Mouse (Mus musculus): ENCODE measurements around the gene Disp1.
A peak's percentile ranks its signal among the peaks of the same experiment; 100 is the strongest.

The Disp1 gene

GRCm38 (mm10) chr1:183120341-183120923 is 100.9 kb downstream of the Disp1 start:
- DNase-seq: no peak

DNA sequence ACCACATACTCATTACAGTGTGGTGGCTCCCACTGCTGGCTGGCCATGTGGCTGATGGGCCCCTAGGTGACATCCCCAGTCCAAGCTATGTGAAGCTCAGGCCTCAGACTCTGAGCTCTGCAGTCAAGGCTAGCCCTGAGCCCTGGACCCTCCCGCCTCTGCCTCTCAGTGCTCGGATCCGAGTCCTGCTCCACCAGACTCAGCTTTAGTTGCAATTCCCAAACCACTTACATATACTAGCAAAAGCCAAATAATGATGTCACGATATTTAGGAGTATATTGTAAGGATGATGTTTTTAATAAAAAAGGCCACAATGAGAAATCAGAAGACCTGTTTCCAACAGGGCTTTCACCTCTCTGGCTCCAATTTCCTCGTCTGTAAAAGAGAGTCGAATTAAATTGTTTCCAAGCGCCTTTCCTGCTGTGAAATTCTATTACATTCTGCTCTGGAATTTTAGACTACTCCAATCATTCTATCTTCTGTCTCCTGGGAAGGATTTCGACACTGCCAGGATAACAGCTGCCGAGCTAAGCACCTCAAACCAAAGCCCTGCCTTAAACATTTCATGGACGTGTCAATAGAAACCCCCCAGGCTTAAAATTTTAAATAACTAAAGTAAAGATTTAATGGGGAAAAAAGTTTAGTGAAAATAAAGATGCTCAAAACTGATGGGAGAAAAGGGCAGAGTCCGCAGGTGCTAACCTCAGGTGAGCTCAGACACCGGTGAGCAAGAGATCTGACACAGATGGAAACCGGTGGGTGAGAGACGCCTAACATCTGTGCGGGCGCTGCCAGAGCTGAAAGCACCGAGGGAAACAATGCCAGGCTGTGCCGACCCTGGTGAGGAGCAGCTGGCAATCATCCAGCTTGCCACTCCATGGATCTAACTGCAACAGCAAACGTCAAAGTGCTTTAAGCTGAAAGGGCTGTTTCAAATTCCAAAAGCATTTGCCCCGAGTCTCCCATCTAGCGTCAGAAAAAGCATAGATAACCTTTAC is 103.2 kb downstream of the Disp1 start:
- DNase-seq: no peak

- no peak for DNase-seq
Measured at GRCm38 (mm10) chr1:183116946-183117826, 104.1 kb downstream of the Disp1 start.

DNA sequence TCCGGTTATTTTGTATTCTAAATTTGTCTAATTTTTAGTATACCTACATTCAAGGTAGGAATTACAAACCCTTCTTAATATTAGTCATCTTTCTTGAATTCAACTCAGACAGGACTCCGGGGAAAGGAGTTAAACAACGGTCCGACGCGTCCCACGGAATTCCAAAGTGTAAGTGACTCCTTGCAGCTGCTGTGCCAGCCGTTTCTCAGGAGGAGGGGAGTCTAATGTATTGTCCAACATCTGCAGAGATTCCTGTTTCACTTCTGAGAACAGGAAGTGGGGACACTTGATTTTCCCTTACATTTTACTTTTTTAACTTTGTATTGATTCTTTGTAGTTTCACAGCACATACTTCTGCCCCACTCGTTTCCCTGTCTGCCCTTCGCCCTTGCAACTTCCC is 104.9 kb downstream of the Disp1 start:
- DNase-seq: no peak

DNA sequence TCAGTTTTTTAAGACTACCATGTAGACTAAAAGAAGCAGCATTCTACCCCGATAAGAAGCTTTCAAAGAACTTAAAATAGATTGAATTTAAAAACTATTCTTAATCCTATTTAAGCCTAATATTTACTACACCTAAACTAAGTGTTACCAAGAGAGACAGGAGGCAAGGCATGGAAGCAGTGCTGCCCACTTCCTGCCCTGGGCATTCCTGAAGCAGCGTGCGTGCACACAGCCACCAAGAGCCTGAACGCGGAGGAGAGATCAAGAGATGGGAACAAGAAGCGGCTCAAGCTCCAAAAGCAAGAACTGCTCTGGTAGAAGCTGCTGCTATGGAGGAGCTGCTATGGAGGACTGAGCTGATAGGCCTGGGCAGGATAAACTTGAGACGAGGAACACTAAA is 106.2 kb downstream of the Disp1 start:
- DNase-seq: no peak

GRCm38 (mm10) chr1:183114554-183114953 is 106.8 kb downstream of the Disp1 start:
- no peak for DNase-seq

DNA sequence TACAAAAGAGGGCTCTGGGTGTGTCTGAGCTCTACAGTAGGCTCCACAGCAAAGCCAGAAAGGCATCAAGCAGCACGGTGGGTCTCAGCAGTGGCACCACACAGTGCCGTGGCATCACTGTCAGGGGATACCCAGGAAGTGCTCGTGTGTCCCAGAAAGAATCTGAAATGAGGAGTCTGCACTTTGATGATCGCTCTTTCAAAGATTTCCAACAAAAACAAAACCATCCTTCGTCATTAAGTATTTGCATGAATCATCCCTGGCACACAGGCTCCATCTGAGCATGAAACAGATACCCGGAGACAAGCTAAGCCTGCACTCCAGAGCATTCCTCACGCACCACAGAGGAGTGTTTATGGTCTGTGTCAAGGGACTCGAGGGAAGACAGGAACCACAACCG is 107.8 kb downstream of the Disp1 start:
- no peak for DNase-seq

DNA sequence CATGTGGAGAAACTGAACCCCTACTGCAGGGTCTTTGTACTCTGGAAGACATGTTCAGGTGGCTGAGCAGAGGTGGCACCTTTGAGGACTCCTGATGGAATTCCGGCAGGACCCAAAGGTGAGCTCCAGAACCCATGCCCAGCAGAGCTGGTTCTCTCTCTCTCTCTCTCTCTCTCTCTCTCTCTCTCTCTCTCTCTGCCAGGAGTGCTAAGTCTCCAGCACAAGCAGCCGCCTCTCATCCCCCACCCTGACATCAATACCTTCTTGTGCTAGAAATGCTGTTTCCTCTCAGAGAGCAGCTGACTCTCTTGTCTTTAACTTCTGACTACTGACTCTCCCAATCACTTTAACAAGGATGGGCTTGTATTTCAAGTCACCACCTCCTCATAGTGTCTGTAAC is 113.8 kb downstream of the Disp1 start:
- DNase-seq: no peak

DNA sequence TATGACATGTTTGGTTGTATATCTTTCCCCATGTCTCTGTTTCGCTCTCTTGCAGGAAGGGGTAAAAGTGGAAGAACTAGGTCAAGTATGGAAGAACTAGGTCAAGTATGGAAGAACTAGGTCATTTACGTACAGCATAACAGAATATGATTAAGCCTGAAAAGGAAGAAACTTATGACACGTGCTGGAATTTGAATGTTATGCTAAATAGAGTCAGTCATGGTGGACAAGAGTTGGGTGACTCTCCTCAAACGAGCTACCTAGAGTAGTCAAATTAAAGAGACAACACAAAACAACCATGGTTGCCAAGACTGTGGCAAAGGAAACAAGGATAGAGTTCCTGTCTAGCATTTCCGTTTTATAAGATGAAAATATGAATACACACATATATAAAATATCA is 116.6 kb downstream of the Disp1 start:
- DNase-seq: no peak

GRCm38 (mm10) chr1:183102775-183103174 is 118.5 kb downstream of the Disp1 start:
- no peak for DNase-seq

- DNase-seq: no peak
Measured at GRCm38 (mm10) chr1:183102153-183102552, 119.2 kb downstream of the Disp1 start.

DNA sequence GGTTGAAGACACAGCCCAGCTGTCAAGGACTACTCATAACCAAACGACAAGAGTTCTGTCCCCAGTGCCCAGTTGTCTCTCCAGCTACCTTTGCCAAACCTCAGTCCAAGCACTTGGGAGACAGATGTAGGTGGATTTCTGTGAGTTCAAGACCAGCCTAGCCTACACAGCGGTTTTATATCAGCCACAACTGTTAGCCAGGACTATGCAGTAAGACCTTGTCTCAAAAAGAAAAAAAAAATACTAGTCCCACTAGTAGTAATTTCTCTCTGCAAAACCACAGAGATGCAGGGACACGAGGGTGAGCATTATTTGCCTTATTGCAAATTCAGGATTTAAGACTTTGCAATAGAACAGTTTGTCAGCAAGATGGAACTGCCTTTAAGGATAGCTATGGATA is 120.0 kb downstream of the Disp1 start:
- no peak for DNase-seq

- DNase-seq: no peak
Measured at GRCm38 (mm10) chr1:183100245-183100644, 121.1 kb downstream of the Disp1 start.

GRCm38 (mm10) chr1:183099686-183100085 is 121.6 kb downstream of the Disp1 start:
- no peak for DNase-seq

DNA sequence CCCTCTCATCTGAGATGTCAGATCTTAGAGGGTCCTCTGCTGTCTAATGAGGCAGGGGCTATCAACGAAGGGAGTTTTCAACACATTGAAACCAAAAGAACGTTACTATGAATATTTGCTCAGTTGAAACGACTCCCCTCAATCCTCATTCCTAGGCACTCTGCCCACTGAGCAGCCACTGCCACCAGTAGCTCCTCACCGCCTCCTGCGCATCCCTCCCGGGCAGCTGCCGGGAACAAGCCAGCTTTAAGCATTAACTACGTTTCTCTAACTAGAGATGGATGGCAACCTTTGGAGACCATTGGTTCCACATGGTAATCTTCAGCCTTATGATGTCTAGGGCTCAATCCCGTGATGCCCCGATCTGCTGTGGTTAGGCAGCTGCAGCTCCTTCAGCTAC is 123.7 kb downstream of the Disp1 start:
- DNase-seq: no peak

- no peak for DNase-seq
Measured at GRCm38 (mm10) chr1:183095454-183096088, 125.8 kb downstream of the Disp1 start.

DNA sequence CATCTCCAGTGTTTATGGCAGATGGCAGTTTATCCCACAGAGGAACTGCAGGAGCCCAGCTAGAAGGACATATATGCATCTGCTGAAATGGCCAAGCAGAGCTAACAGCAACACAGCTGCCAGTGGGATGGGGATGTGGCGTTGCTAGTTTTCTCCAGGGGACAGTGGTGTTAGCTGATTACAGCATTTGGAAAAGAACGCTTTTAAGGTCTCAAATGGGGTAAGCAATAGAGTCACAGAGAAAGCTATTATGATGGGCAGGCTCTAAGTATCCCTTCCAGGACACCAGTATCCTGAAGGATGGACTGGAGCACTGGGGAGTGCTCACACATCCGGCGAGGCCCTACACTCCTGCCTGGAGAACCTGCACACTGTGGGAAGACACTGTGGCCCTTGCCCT is 129.0 kb downstream of the Disp1 start:
- DNase-seq: no peak

GRCm38 (mm10) chr1:183091203-183091602 is 130.1 kb downstream of the Disp1 start:
- no peak for DNase-seq

DNA sequence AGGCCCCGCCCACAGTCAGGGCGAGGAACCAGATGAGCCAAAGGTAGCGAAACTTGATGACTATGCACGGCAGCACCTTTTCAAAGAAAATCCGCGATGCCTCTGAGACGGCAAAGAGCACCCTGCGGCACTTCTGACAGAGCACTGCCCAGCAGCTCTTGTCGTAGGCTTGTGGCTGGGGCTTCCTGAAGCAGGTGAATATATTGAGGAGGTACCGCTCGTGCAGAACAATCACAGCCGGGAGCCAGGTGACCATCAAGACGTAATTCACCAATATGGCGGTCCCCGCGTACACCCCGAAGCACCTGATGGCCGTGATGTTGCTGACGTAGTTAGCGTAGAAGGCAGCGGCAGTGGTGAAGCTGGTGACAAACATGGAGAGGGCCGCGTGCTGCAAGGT is 132.7 kb downstream of the Disp1 start:
- DNase-seq: no peak

- DNase-seq: no peak
Measured at GRCm38 (mm10) chr1:183086843-183087242, 134.5 kb downstream of the Disp1 start.

- peak in 1 of 2 experiments; percentile 64 for DNase-seq
Measured at GRCm38 (mm10) chr1:183084085-183085050, 137.0 kb downstream of the Disp1 start.
